Mouse (Mus musculus) urinary bladder, postnatal 36 days (tissue): Measurements from ENCODE around the gene Errfi1.
A peak's percentile ranks its signal among the peaks of the same experiment; 100 is the strongest.

Experiments used
- DNase-seq, 2 experiments: peaks; one replicate each; pipeline ENCODE4 v3.0.0; 2022; ENCODE audit warnings: low spot score in 2 of 2, mixed read lengths in 1 of 2

The Errfi1 gene

GRCm38 (mm10) chr4:150853680-150854461, at the start of gene Errfi1:
Gene Errfi1, plus strand, starts transcription at chr4:150853919.
- no peak for DNase-seq

- no peak for DNase-seq
Measured at GRCm38 (mm10) chr4:150804204-150804603, 49.5 kb upstream of the Errfi1 start.

GRCm38 (mm10) chr4:150807727-150808470, 45.8 kb upstream of the Errfi1 start:
- no peak for DNase-seq

GRCm38 (mm10) chr4:150808471-150808847, 45.3 kb upstream of the Errfi1 start:
- DNase-seq: peak in 1 of 2 experiments; percentile 41

- no peak for DNase-seq
Measured at GRCm38 (mm10) chr4:150809323-150809722, 44.4 kb upstream of the Errfi1 start.

- no peak for DNase-seq
Measured at GRCm38 (mm10) chr4:150815144-150815543, 38.6 kb upstream of the Errfi1 start.

- no peak for DNase-seq
Measured at GRCm38 (mm10) chr4:150816414-150816951, 37.2 kb upstream of the Errfi1 start.

- no peak for DNase-seq
Measured at GRCm38 (mm10) chr4:150819126-150819910, 34.4 kb upstream of the Errfi1 start.

- DNase-seq: no peak
Measured at GRCm38 (mm10) chr4:150821381-150821780, 32.3 kb upstream of the Errfi1 start.

- no peak for DNase-seq
Measured at GRCm38 (mm10) chr4:150822624-150823023, 31.1 kb upstream of the Errfi1 start.

GRCm38 (mm10) chr4:150823614-150824480, 29.9 kb upstream of the Errfi1 start:
- DNase-seq: no peak

- peak in 1 of 2 experiments; percentile 44 for DNase-seq
Measured at GRCm38 (mm10) chr4:150824877-150825276, 28.8 kb upstream of the Errfi1 start.

GRCm38 (mm10) chr4:150825531-150825930, 28.2 kb upstream of the Errfi1 start:
- DNase-seq: peak; percentile 49 to 73

- no peak for DNase-seq
Measured at GRCm38 (mm10) chr4:150831321-150831720, 22.4 kb upstream of the Errfi1 start.

- DNase-seq: no peak
Measured at GRCm38 (mm10) chr4:150831941-150832340, 21.8 kb upstream of the Errfi1 start.

GRCm38 (mm10) chr4:150835163-150835562, 18.6 kb upstream of the Errfi1 start:
- DNase-seq: no peak

GRCm38 (mm10) chr4:150836258-150836657, 17.5 kb upstream of the Errfi1 start:
- DNase-seq: no peak

GRCm38 (mm10) chr4:150836961-150837360, 16.8 kb upstream of the Errfi1 start:
- DNase-seq: no peak

GRCm38 (mm10) chr4:150837458-150837857, 16.3 kb upstream of the Errfi1 start:
- DNase-seq: peak; percentile 22 to 72

GRCm38 (mm10) chr4:150842045-150842444, 11.7 kb upstream of the Errfi1 start:
- no peak for DNase-seq

GRCm38 (mm10) chr4:150843181-150843580, 10.5 kb upstream of the Errfi1 start:
- DNase-seq: no peak
